Mouse (Mus musculus): Measurements from ENCODE around the gene Stat1. TPM values are rescaled to one million over a fixed set of nuclear protein-coding genes. Genes with fewer than 3 reads are reported as not detected.

Gene Stat1
- polyA plus RNA-seq, 1 experiment from 2014 or later, result 21.7 TPM

DNA sequence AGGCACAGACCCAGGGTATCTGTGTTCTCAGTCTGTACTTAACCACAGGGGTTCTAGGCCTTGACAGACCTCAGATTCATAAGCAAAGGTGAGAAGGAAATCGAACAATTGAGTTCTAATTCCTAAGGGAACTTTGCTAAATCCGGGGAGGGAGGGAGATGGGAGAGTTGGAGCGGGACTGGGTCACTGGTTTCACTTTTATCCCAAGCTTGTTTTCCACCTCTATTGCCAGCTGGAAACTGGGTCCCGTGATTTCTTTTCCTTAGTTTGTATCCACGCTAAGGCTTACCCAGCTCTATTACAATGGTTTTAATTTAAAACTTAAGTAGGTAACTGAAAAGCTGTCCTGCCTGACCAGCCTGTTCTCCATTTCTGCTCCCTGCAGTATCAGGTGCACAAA, 56.1 kb downstream of the Stat1 start:
- 75% methylated on average over 5 of the region's 5 CpGs for WGBS
- Histone ChIP-seq H3K4me2 (replicated peaks; ENCODE audit: low read depth, low read length) (no peak overlapping the region), H3K4me3 (ENCODE audit: low read depth, low read length) (no peak overlapping the region), H3K27ac (ENCODE audit: low read length) (no peak overlapping the region), H3K9ac (replicated peaks; ENCODE audit: low read depth, low read length) (no peak overlapping the region), H3K36me3 (ENCODE audit: control insufficient read depth, insufficient read depth, low read length) (no peaks in the 10 kb centered on the region), H3K4me1 (ENCODE audit: control insufficient read depth, insufficient read depth, low read length) (no peaks in the 10 kb centered on the region), H3K9me3 (ENCODE audit: control insufficient read depth, low read depth, low read length) (no peaks in the 10 kb centered on the region), H3K27me3 (ENCODE audit: control insufficient read depth, insufficient read depth, low read length) (no peaks in the 10 kb centered on the region)
- no peak for ATAC-seq (ENCODE audit: insufficient number of reproducible peaks, insufficient read depth, low FRiP score, low read depth)

DNA sequence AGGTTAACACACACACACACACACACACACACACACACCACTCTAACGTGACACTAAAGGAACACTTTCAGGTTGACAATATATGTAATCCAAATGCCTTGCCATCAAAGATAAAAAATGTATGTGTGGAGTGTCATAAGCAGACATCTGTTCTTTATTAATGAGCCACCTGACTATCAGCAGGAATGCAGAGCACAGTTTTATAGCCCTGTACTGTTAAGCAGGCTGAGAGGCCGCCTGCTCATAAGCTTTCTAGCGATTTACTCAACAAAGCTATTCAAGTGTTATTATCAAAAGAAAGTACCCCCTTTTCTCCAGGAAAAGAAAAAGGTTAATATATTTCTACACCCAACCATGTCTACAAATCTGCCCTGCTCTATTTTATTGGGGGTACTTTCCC, 56.7 kb downstream of the Stat1 start:
- H3K36me3 ChIP-seq (ENCODE audit: control insufficient read depth, insufficient read depth, low read length), result no peaks in the 10 kb centered on the region
- no peak overlapping the region for H3K4me3 ChIP-seq (ENCODE audit: low read depth, low read length)
- no peaks in the 10 kb centered on the region for H3K9me3 ChIP-seq (ENCODE audit: control insufficient read depth, low read depth, low read length)
- no peaks in the 10 kb centered on the region for H3K4me1 ChIP-seq (ENCODE audit: control insufficient read depth, insufficient read depth, low read length)
- no peak overlapping the region for H3K9ac ChIP-seq (replicated peaks; ENCODE audit: low read depth, low read length)
- 62% methylated on average over 3 of the region's 3 CpGs for WGBS
- H3K27ac ChIP-seq (ENCODE audit: low read length), result no peak overlapping the region
- H3K4me2 ChIP-seq (replicated peaks; ENCODE audit: low read depth, low read length), result no peak overlapping the region
- H3K27me3 ChIP-seq (ENCODE audit: control insufficient read depth, insufficient read depth, low read length), result no peaks in the 10 kb centered on the region
- ATAC-seq (ENCODE audit: insufficient number of reproducible peaks, insufficient read depth, low FRiP score, low read depth), result no peak

DNA sequence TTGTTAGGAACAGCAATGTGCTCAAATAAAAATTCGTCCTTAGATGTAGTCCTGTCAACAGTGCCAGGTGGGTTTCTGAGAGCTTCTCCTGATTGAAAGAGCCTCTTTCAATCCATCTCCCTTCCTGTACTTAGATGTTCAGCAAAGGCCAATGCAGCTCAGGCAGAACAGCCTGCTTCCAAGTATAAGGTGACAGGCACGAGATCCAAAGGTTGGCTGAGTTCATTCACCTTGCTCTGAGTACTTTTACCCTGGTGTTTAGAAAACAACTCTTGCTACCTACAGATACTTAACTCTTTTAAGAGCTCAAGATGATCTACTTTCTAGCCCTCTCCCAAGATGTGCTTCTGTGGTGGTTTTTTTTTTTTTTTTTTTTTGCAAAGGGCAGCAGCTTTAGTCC, 57.8 kb downstream of the Stat1 start:
- no peaks in the 10 kb centered on the region for H3K4me1 ChIP-seq (ENCODE audit: control insufficient read depth, insufficient read depth, low read length)
- 72% methylated on average over 2 of the region's 2 CpGs for WGBS

DNA sequence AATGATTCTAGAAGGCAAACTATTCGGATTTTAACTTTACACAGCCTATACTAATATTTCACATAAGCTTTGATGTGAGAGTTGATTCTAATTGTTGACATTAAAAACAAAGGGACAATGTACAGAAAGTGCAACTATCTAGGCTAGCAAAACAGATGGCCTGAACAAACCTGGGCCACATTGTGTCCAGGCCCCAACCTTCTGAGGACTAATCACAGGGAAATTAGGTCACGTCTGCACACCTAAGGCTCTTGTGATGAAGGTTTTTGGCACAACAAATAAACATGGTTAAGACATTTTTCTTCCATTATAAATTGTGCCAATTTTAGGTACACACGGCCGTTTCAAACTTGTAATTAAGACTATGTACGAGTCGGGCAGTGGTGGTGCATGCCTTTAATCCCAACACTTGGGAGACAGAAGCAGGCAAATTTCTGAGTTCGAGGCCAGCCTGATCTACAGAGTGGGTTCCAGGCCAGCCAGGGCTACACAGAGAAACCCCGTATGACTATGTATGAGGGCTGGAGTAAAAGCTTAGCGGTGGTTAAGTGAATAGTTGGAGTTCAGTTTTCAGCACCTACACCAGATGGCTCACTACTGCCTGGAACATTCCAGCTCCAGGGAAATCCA, 60.8 kb downstream of the Stat1 start:
- WGBS, result 88% methylated on average over 9 of the region's 9 CpGs
- Histone ChIP-seq H3K9ac (replicated peaks; ENCODE audit: low read depth, low read length) (no peak overlapping the region), H3K4me1 (ENCODE audit: control insufficient read depth, insufficient read depth, low read length) (no peaks in the 10 kb centered on the region), H3K27ac (ENCODE audit: low read length) (no peak overlapping the region), H3K36me3 (ENCODE audit: control insufficient read depth, insufficient read depth, low read length) (no peaks in the 10 kb centered on the region), H3K27me3 (ENCODE audit: control insufficient read depth, insufficient read depth, low read length) (no peaks in the 10 kb centered on the region), H3K9me3 (ENCODE audit: control insufficient read depth, low read depth, low read length) (no peaks in the 10 kb centered on the region), H3K4me2 (replicated peaks; ENCODE audit: low read depth, low read length) (no peak overlapping the region), H3K4me3 (ENCODE audit: low read depth, low read length) (no peak overlapping the region)
- no peak for ATAC-seq (ENCODE audit: insufficient number of reproducible peaks, insufficient read depth, low FRiP score, low read depth)

More for the DNA sequence above, 57.8 kb downstream of the Stat1 start:
- no peaks in the 10 kb centered on the region for H3K27me3 ChIP-seq (ENCODE audit: control insufficient read depth, insufficient read depth, low read length)
- no peak overlapping the region for H3K9ac ChIP-seq (replicated peaks; ENCODE audit: low read depth, low read length)
- no peak overlapping the region for H3K4me3 ChIP-seq (ENCODE audit: low read depth, low read length)
- H3K36me3 ChIP-seq (ENCODE audit: control insufficient read depth, insufficient read depth, low read length), result no peaks in the 10 kb centered on the region
- no peak for ATAC-seq (ENCODE audit: insufficient number of reproducible peaks, insufficient read depth, low FRiP score, low read depth)
- H3K9me3 ChIP-seq (ENCODE audit: control insufficient read depth, low read depth, low read length), result no peaks in the 10 kb centered on the region
- no peak overlapping the region for H3K27ac ChIP-seq (ENCODE audit: low read length)
- H3K4me2 ChIP-seq (replicated peaks; ENCODE audit: low read depth, low read length), result no peak overlapping the region

DNA sequence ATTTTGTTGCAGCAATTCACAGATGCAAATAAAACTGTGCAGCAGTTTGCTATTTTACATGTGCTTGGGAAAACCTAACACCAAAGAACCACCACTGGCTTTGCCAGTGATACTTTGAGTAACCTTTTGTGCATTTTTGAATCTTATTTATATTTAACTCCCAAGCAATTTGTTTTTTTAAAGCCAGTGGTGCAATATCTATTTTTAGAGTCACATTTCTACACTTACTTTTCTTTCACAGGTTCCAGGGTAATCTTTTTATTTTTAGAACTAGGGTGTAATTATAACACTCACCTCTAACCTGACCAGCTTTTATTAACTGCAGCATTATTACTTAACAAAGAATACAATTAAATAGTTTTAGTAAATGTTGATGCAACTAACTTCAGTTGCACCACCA, 62.8 kb downstream of the Stat1 start:
- no peak for ATAC-seq (ENCODE audit: insufficient number of reproducible peaks, insufficient read depth, low FRiP score, low read depth)
- H3K4me3 ChIP-seq (ENCODE audit: low read depth, low read length), result no peak overlapping the region
- no peaks in the 10 kb centered on the region for H3K4me1 ChIP-seq (ENCODE audit: control insufficient read depth, insufficient read depth, low read length)
- no peaks in the 10 kb centered on the region for H3K27me3 ChIP-seq (ENCODE audit: control insufficient read depth, insufficient read depth, low read length)
- H3K9me3 ChIP-seq (ENCODE audit: control insufficient read depth, low read depth, low read length), result no peaks in the 10 kb centered on the region
- no peaks in the 10 kb centered on the region for H3K36me3 ChIP-seq (ENCODE audit: control insufficient read depth, insufficient read depth, low read length)
- H3K9ac ChIP-seq (replicated peaks; ENCODE audit: low read depth, low read length), result no peak overlapping the region
- no peak overlapping the region for H3K4me2 ChIP-seq (replicated peaks; ENCODE audit: low read depth, low read length)
- H3K27ac ChIP-seq (ENCODE audit: low read length), result no peak overlapping the region

DNA sequence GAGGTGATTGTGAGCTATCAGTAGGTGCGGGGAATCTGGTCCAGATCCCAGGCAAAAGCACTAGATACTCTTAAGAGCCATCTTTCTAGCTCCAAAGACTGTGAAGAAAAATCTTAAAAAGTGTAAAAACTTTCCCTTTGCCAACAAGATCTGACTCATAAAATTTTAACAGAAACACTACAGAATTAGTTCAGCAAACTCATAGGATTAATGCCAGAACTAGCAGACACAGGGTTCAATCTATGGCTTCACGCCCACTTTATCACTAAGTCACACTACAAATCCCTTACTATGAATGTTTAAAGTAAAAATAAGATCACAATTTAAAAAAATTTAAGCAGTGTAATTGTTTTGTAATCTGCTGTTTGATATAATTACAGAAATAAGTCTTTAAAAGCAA, 63.8 kb downstream of the Stat1 start:
- H3K4me1 ChIP-seq (ENCODE audit: control insufficient read depth, insufficient read depth, low read length), result no peaks in the 10 kb centered on the region
- no peak overlapping the region for H3K27ac ChIP-seq (ENCODE audit: low read length)
- H3K36me3 ChIP-seq (ENCODE audit: control insufficient read depth, insufficient read depth, low read length), result no peaks in the 10 kb centered on the region
- no peak for ATAC-seq (ENCODE audit: insufficient number of reproducible peaks, insufficient read depth, low FRiP score, low read depth)
- H3K4me2 ChIP-seq (replicated peaks; ENCODE audit: low read depth, low read length), result no peak overlapping the region
- no peak overlapping the region for H3K4me3 ChIP-seq (ENCODE audit: low read depth, low read length)
- H3K9ac ChIP-seq (replicated peaks; ENCODE audit: low read depth, low read length), result no peak overlapping the region
- no peaks in the 10 kb centered on the region for H3K9me3 ChIP-seq (ENCODE audit: control insufficient read depth, low read depth, low read length)
- H3K27me3 ChIP-seq (ENCODE audit: control insufficient read depth, insufficient read depth, low read length), result no peaks in the 10 kb centered on the region
- WGBS, result 86% methylated on average over 2 of the region's 2 CpGs

Other genes with a start within 250 kb of the Stat1 start
- gene Myo1b, start 203.4 kb upstream of the Stat1 start, polyA plus RNA-seq (2014; fragmentation: Nextera tagmentation; extraction: Ambion mirVana), result 107 and 108 TPM in 2 replicates
- 3.6 and 4.4 TPM in 2 replicates for gene Stat4, start 132.3 kb upstream of the Stat1 start, polyA plus RNA-seq (2014; fragmentation: Nextera tagmentation; extraction: Ambion mirVana)
- 30.5 and 31.4 TPM in 2 replicates for gene Gls, start 113.8 kb downstream of the Stat1 start, polyA plus RNA-seq (2014; fragmentation: Nextera tagmentation; extraction: Ambion mirVana)

Measured in stomach, embryonic 14.5 days (tissue).